In genomic region chr7:29982341-29982740, GRCm38 (mm10) we compare ENCODE assay signal across 8 mouse cellular contexts. TPM values are rescaled to one million over a fixed set of nuclear protein-coding genes. Genes with fewer than 3 reads are reported as not detected.
DNase-seq lines count a peak whose midpoint lies in the region; ATAC-seq lines count a peak whose summit lies in the region.

No protein-coding gene starts in this region.

- H3K27me3 ChIP-seq in heart, embryonic 11.5 days (ENCODE audit: control insufficient read depth, insufficient read depth, low read length) = no peaks in the 10 kb centered on the region
- H3K27me3 ChIP-seq in midbrain, embryonic 10.5 days (ENCODE audit: low read depth, poor library complexity, severe bottlenecking) = no peaks in the 10 kb centered on the region
- no peaks in the 10 kb centered on the region for H3K27me3 ChIP-seq in midbrain, embryonic 11.5 days (ENCODE audit: control insufficient read depth, insufficient read depth, low read length)
- H3K27me3 ChIP-seq in limb, embryonic 10.5 days (ENCODE audit: low read depth, poor library complexity, severe bottlenecking) = no peaks in the 10 kb centered on the region
- no peaks in the 10 kb centered on the region for H3K27me3 ChIP-seq in neural tube, embryonic 15.5 days (replicated peaks)

- H3K4me1 ChIP-seq in heart, embryonic 11.5 days (ENCODE audit: control insufficient read depth, insufficient read depth, low read length) = peaks cover 25% of the 10 kb centered on the region
- H3K4me1 ChIP-seq in midbrain, embryonic 10.5 days = peaks cover 22% of the 10 kb centered on the region
- peaks cover 13% of the 10 kb centered on the region for H3K4me1 ChIP-seq in midbrain, embryonic 11.5 days (ENCODE audit: control insufficient read depth, insufficient read depth, low read length)
- peaks cover 20% of the 10 kb centered on the region for H3K4me1 ChIP-seq in limb, embryonic 10.5 days
- H3K4me1 ChIP-seq in neural tube, embryonic 15.5 days = peaks cover 22% of the 10 kb centered on the region

- peak overlapping the region; percentile 73; the same call in 1 of the 2 replicates for H3K27ac ChIP-seq in heart, embryonic 11.5 days (ENCODE audit: low read depth, low read length)
- H3K27ac ChIP-seq in midbrain, embryonic 10.5 days (replicated peaks) = peak overlapping the region; percentile 96; the same call in 1 of the 2 replicates
- no peak overlapping the region for H3K27ac ChIP-seq in midbrain, embryonic 11.5 days (ENCODE audit: low read depth, low read length)
- 0 out of 2 replicates have a peak overlapping the region, but pooled peaks have one; percentile 95 for H3K27ac ChIP-seq in limb, embryonic 10.5 days
- no peak overlapping the region for H3K27ac ChIP-seq in neural tube, embryonic 15.5 days (replicated peaks)

- H3K9me3 ChIP-seq in heart, embryonic 11.5 days (replicated peaks; ENCODE audit: control insufficient read depth, low read length) = peaks cover 4% of the 10 kb centered on the region; the same call in 1 of the 2 replicates
- peaks cover 6% of the 10 kb centered on the region; the same call in 1 of the 2 replicates for H3K9me3 ChIP-seq in midbrain, embryonic 10.5 days (replicated peaks)
- no peaks in the 10 kb centered on the region for H3K9me3 ChIP-seq in midbrain, embryonic 11.5 days (ENCODE audit: control insufficient read depth, low read length)
- H3K9me3 ChIP-seq in limb, embryonic 10.5 days (replicated peaks) = no peaks in the 10 kb centered on the region
- no peaks in the 10 kb centered on the region for H3K9me3 ChIP-seq in neural tube, embryonic 15.5 days (replicated peaks)

- peak overlapping the region; percentile 67 for H3K4me2 ChIP-seq in heart, embryonic 11.5 days
- H3K4me2 ChIP-seq in midbrain, embryonic 11.5 days = no peak overlapping the region
- H3K4me2 ChIP-seq in neural tube, embryonic 15.5 days = peak overlapping the region; percentile 74

- peaks cover 12% of the 10 kb centered on the region for H3K36me3 ChIP-seq in heart, embryonic 11.5 days (ENCODE audit: control insufficient read depth, insufficient read depth, low read length)
- peaks cover 21% of the 10 kb centered on the region for H3K36me3 ChIP-seq in midbrain, embryonic 10.5 days
- H3K36me3 ChIP-seq in midbrain, embryonic 11.5 days (ENCODE audit: control insufficient read depth, insufficient read depth, low read length) = no peaks in the 10 kb centered on the region
- H3K36me3 ChIP-seq in limb, embryonic 10.5 days = peaks cover 22% of the 10 kb centered on the region
- peaks cover 5% of the 10 kb centered on the region for H3K36me3 ChIP-seq in neural tube, embryonic 15.5 days

- no peak overlapping the region for H3K9ac ChIP-seq in heart, embryonic 11.5 days (ENCODE audit: low read depth, low read length)
- H3K9ac ChIP-seq in midbrain, embryonic 11.5 days (ENCODE audit: low read length) = no peak overlapping the region
- H3K9ac ChIP-seq in neural tube, embryonic 15.5 days (replicated peaks) = no peak overlapping the region

- WGBS in heart, embryonic 11.5 days (ENCODE audit: insufficient replicate concordance) = 76% methylated on average over 4 of the region's 4 CpGs
- WGBS in midbrain, embryonic 10.5 days = 81% methylated on average over 4 of the region's 4 CpGs
- WGBS in midbrain, embryonic 11.5 days = 77% methylated on average over 4 of the region's 4 CpGs
- WGBS in limb, embryonic 10.5 days = 83% methylated on average over 4 of the region's 4 CpGs
- 85% methylated on average over 4 of the region's 4 CpGs for WGBS in neural tube, embryonic 15.5 days

- H3K4me3 ChIP-seq in heart, embryonic 11.5 days (ENCODE audit: low read depth, low read length) = peak overlapping the region; percentile 91; the same call in 1 of the 2 replicates
- peak overlapping the region; percentile 92 for H3K4me3 ChIP-seq in midbrain, embryonic 10.5 days
- no peak overlapping the region for H3K4me3 ChIP-seq in midbrain, embryonic 11.5 days (ENCODE audit: low read depth, low read length)
- peak overlapping the region; percentile 80; the same call in 1 of the 2 replicates for H3K4me3 ChIP-seq in limb, embryonic 10.5 days
- no peak overlapping the region for H3K4me3 ChIP-seq in neural tube, embryonic 15.5 days (replicated peaks)

- no peak for ATAC-seq in heart, embryonic 11.5 days (replicated peaks; ENCODE audit: insufficient number of reproducible peaks, low FRiP score, low TSS enrichment)
- no peak for ATAC-seq in midbrain, embryonic 11.5 days (ENCODE audit: low FRiP score)
- ATAC-seq in neural tube, embryonic 15.5 days (ENCODE audit: low FRiP score) = no peak

- no peak for DNase-seq in heart, adult 11 months
- DNase-seq in midbrain, embryonic 10.5 days (ENCODE audit: low spot score) = no peak
- DNase-seq in midbrain, embryonic 11.5 days (ENCODE audit: low spot score, missing footprints) = no peak
- DNase-seq in limb, embryonic 10.5 days (ENCODE audit: low spot score) = no peak
- no peak for DNase-seq in layer of hippocampus, adult 9-11 months
- no peak for DNase-seq in adrenal gland, adult 8-10 months

RNA-seq across cellular contexts. Expression of gene Zfp568, which starts 1.4 kb away (rescaled TPM):
- 28.8 and 30.4 TPM in 2 replicates for polyA plus RNA-seq in heart, embryonic 11.5 days (2014; fragmentation: Nextera tagmentation; extraction: Ambion mirVana)
- 22.8 and 23.3 TPM in 2 replicates for polyA plus RNA-seq in midbrain, embryonic 10.5 days (2016; fragmentation: Nextera tagmentation; extraction: Ambion mirVana)
- polyA plus RNA-seq in midbrain, embryonic 11.5 days (2014; fragmentation: Nextera tagmentation; extraction: Ambion mirVana) = 11.7 and 13.0 TPM in 2 replicates
- polyA plus RNA-seq in limb, embryonic 10.5 days (2016; fragmentation: Nextera tagmentation; extraction: Ambion mirVana) = 35.6 and 37.3 TPM in 2 replicates
- polyA plus RNA-seq in neural tube, embryonic 15.5 days (2015; fragmentation: Nextera tagmentation; extraction: Ambion mirVana) = 5.1 and 6.9 TPM in 2 replicates
- total RNA-seq in adrenal gland, adult 8-10 months (2022) = 10 to 100 TPM; 10.7 to 13.1 (median 11.9) TPM

RNA-seq across cellular contexts. Expression of gene Zfp74, which starts 28.5 kb away (rescaled TPM):
- polyA plus RNA-seq in heart, embryonic 11.5 days (2014; fragmentation: Nextera tagmentation; extraction: Ambion mirVana) = 7.0 and 10.0 TPM in 2 replicates
- polyA plus RNA-seq in midbrain, embryonic 10.5 days (2016; fragmentation: Nextera tagmentation; extraction: Ambion mirVana) = 12.7 and 15.8 TPM in 2 replicates
- polyA plus RNA-seq in midbrain, embryonic 11.5 days (2014; fragmentation: Nextera tagmentation; extraction: Ambion mirVana) = 10.6 and 12.6 TPM in 2 replicates
- 11.5 and 15.9 TPM in 2 replicates for polyA plus RNA-seq in limb, embryonic 10.5 days (2016; fragmentation: Nextera tagmentation; extraction: Ambion mirVana)
- 20.0 and 20.2 TPM in 2 replicates for polyA plus RNA-seq in neural tube, embryonic 15.5 days (2015; fragmentation: Nextera tagmentation; extraction: Ambion mirVana)
- 10 to 100 TPM; 11.0 to 14.6 (median 12.1) TPM for total RNA-seq in adrenal gland, adult 8-10 months (2022)

Comparison
In these comparisons a context has a peak if more than half of its experiments do, and no peak if none do; other contexts are left out.
1. H3K27ac ChIP-seq: peak in heart, embryonic 11.5 days (single experiment), midbrain, embryonic 10.5 days (single experiment) and limb, embryonic 10.5 days (single experiment); none in midbrain, embryonic 11.5 days (single experiment) and neural tube, embryonic 15.5 days (single experiment).
2. H3K4me3 ChIP-seq: peak in heart, embryonic 11.5 days (single experiment), midbrain, embryonic 10.5 days (single experiment) and limb, embryonic 10.5 days (single experiment); none in midbrain, embryonic 11.5 days (single experiment) and neural tube, embryonic 15.5 days (single experiment).